Mouse (Mus musculus): Measurements from ENCODE around the gene Vmn1r159.
"Not testable (repeated sequence)": the region's sequence is repeated elsewhere in the genome, so short reads cannot be mapped to it uniquely, and the experiment has no call there.

Gene Vmn1r159

GRCm38 (mm10) chr7:22843505-22843904 lies at the start of gene Vmn1r159:
Vmn1r159 (minus strand) TSS chr7:22843605.
- DNase-seq: not testable (repeated sequence)

GRCm38 (mm10) chr7:22870924-22871323 lies 27.5 kb upstream of the Vmn1r159 start, which contains the start of gene Vmn1r160:
Vmn1r160 (plus strand) TSS chr7:22871224.
- DNase-seq: not testable (repeated sequence)

Data from kidney, adult 11 months (tissue).